Mouse (Mus musculus) c-Kit-positive CD71-positive TER-119-positive erythroid progenitor cells, embryonic 14.5 days (primary cell): ENCODE results near the gene 2700097O09Rik.
"Not testable (repeated sequence)": the region's sequence is repeated elsewhere in the genome, so short reads cannot be mapped to it uniquely, and the experiment has no call there.

ENCODE experiments used
- DNase-seq: peaks from one replicate; pipeline ENCODE4 v3.0.0-alpha.2; 2013; ENCODE audit warnings: low spot score

Gene 2700097O09Rik

GRCm38 (mm10) chr12:55041011-55041410 is 38.9 kb downstream of the 2700097O09Rik start:
- DNase-seq = no peak

- DNase-seq = no peak
These were observed 52.8 kb downstream of the 2700097O09Rik start for GRCm38 (mm10) chr12:55027088-55027487.

GRCm38 (mm10) chr12:55023284-55023683 is 56.6 kb downstream of the 2700097O09Rik start:
- no peak for DNase-seq

GRCm38 (mm10) chr12:55019421-55019877 is 60.5 kb downstream of the 2700097O09Rik start:
- no peak for DNase-seq

GRCm38 (mm10) chr12:55017119-55017721 is 62.7 kb downstream of the 2700097O09Rik start:
- DNase-seq = no peak

- no peak for DNase-seq
These were observed 63.4 kb downstream of the 2700097O09Rik start for GRCm38 (mm10) chr12:55016339-55017118.

GRCm38 (mm10) chr12:55015428-55015827 is 64.5 kb downstream of the 2700097O09Rik start:
- DNase-seq = no peak

- DNase-seq = no peak
These were observed 66.1 kb downstream of the 2700097O09Rik start, which contains the start of gene Baz1a for GRCm38 (mm10) chr12:55013626-55014398. Gene Baz1a (minus strand): TSS chr12:55014348.

GRCm38 (mm10) chr12:55013031-55013430 is 66.9 kb downstream of the 2700097O09Rik start:
- no peak for DNase-seq

GRCm38 (mm10) chr12:55007361-55008008 is 72.4 kb downstream of the 2700097O09Rik start:
- no peak for DNase-seq

- DNase-seq = no peak
These were observed 73.8 kb downstream of the 2700097O09Rik start for GRCm38 (mm10) chr12:55006071-55006470.

- DNase-seq = no peak
These were observed 75.5 kb downstream of the 2700097O09Rik start for GRCm38 (mm10) chr12:55004396-55004795.

- no peak for DNase-seq
These were observed 76.1 kb downstream of the 2700097O09Rik start for GRCm38 (mm10) chr12:55003843-55004242.

GRCm38 (mm10) chr12:55002532-55002931 is 77.4 kb downstream of the 2700097O09Rik start:
- DNase-seq = not testable (repeated sequence)

- DNase-seq = no peak
These were observed 80.8 kb downstream of the 2700097O09Rik start for GRCm38 (mm10) chr12:54999016-54999690.

GRCm38 (mm10) chr12:54998411-54998810 is 81.5 kb downstream of the 2700097O09Rik start:
- DNase-seq = no peak

- DNase-seq = no peak
These were observed 82.9 kb downstream of the 2700097O09Rik start for GRCm38 (mm10) chr12:54996979-54997474.

GRCm38 (mm10) chr12:54995965-54996364 is 83.9 kb downstream of the 2700097O09Rik start:
- no peak for DNase-seq
